Mouse (Mus musculus) cerebellum, adult 18-20 months (tissue): Measurements from ENCODE around the gene Elac2.

ENCODE experiments used
- DNase-seq, 2 experiments: peaks; one replicate each; pipeline ENCODE4 v3.0.0; 2021

Gene Elac2

GRCm38 (mm10) chr11:65028049-65028448, 49.2 kb downstream of the Elac2 start:
- DNase-seq, result no peak

GRCm38 (mm10) chr11:65030201-65030600, 51.4 kb downstream of the Elac2 start:
- no peak for DNase-seq

- DNase-seq, result no peak
These were observed 53.4 kb downstream of the Elac2 start for GRCm38 (mm10) chr11:65032221-65032620.

DNA sequence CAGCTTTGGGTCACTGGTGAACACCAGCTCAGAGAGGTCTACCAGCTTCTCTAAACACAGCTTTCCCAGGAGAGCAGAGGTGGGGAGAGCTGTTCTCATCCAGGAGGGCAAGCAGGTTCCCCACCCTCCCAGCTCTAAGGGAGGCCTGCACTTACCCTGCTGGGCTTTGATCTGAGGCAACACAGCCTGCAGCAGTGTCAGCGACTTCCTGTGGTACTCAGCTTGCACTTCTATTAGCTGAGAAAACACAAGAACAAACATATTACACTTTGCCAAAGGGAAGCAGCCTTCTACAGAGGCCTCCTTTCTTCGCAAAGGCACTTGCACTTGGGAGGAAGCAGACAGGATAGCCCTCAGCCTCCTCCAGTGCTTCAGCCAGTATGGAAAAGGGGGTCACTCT, 60.2 kb downstream of the Elac2 start:
- no peak for DNase-seq

GRCm38 (mm10) chr11:65039517-65040095, 60.8 kb downstream of the Elac2 start:
- no peak for DNase-seq

DNA sequence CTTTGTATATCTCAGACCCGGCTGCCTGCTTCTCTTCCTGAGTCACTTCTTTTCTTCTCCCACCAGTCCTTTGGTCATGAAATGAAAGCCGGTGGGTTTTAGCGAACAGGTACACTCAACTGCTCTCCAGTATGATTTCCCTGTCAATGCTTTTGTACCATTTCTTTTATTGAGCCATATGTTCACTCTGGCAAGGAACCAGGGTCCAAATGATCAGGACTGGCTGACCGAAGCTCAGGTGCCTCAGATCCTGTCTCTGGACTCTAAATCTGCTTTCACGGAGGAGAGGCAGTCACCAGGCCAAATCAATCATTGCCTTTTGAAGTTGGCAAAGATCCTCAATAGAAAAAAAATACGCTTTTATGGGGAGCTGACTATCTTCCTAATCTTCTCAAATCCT, 61.7 kb downstream of the Elac2 start:
- peak; percentile 45 to 48 for DNase-seq

DNA sequence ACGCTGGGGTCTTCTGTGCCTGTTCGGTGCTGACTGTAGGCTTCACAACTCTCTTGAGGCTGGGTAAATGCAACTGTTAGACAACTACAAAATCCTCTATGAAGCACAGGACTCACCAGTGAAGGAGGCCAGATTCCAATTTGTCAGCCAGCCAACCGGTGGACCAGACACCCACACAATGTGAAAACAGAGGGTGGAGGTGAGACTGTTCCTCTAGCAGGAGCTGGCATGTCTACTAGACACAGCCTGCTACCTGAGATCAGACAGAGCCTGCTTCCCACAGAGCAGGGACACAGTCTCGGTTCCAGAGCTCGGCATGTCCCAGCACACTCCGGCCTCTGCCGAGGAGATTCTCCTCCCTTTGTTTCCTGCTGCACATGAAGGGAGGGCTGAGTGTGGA, 70.3 kb downstream of the Elac2 start:
- DNase-seq, result peak; percentile 86 to 89

DNA sequence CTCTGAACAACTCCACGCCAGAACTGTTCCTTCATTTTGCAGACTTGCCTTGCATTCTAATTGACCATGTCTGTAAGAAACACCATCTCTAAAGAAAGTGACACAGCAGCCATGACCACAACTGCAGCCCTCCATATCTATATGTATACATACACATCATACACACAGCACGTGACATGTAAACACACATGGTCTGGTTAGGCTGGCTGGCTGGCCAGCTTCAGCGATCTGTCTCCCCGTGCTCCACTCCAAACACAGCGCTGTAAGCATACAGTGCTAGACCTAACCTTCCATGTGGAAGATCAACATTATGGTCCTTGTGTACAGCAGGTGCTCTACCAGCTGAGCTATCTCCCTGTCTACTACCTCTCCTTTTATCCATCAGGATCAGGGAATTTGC, 72.0 kb downstream of the Elac2 start:
- no peak for DNase-seq
